Mouse (Mus musculus) lung, postnatal 0 days (tissue): ENCODE results near the gene Cplane1.

Experiments
- CTCF ChIP-seq: IDR thresholded peaks from 2 replicates; pipeline ENCODE4 v1.5.1; 2016; ENCODE audit warnings: antibody characterized with exemption, mild to moderate bottlenecking
- EP300 ChIP-seq: IDR thresholded peaks from 2 replicates; pipeline ENCODE4 v1.6.1; 2016; ENCODE audit warnings: antibody characterized with exemption, mild to moderate bottlenecking, control low read depth

DNA sequence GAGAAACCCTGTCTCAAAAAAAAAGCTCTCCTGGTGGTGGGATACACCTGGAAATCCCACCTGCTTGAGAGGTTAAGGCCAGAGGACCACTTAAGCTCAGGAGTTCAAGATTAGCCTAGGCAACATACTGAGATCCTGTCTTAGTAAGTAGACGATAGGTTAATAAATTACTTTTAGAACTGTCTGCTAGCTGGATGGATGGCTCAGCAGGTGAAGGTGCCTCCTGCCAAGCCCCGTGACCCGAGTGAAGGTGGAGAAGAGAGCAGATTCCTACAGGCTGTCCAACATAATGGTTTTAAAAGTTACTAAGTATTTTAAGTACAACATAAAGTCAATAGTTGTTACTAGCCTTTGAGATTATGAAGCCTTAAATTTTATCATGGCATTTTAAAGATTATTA lies 97.0 kb downstream of the Cplane1 start:
- TF ChIP-seq CTCF (no peak), EP300 (no peak)
